Mouse (Mus musculus): Measurements from ENCODE around the gene Vti1a.

GRCm38 (mm10) chr19:55292210-55292850 lies 23.8 kb upstream of the Vti1a start:
- no peak for TF ChIP-seq CTCF (conservative IDR thresholded peaks at IDR 0.05; ENCODE audit: low read length)
- no peak for TF ChIP-seq POU5F1 (IDR thresholded peaks at IDR 0.05; ENCODE audit: borderline replicate concordance, low read length)
- TF ChIP-seq NANOG (IDR thresholded peaks at IDR 0.05; ENCODE audit: borderline replicate concordance, low read length), result no peak
